Mouse (Mus musculus) heart, adult 11 months (tissue): Measurements from ENCODE around the gene Paxip1.

Experiments used
- DNase-seq: peaks from one replicate; pipeline ENCODE4 v3.0.0; 2022

Gene Paxip1

GRCm38 (mm10) chr5:27791303-27792172 is at the start of gene Paxip1:
Gene Paxip1, minus strand, starts transcription at chr5:27791691.
- peak; percentile 100 for DNase-seq

DNA sequence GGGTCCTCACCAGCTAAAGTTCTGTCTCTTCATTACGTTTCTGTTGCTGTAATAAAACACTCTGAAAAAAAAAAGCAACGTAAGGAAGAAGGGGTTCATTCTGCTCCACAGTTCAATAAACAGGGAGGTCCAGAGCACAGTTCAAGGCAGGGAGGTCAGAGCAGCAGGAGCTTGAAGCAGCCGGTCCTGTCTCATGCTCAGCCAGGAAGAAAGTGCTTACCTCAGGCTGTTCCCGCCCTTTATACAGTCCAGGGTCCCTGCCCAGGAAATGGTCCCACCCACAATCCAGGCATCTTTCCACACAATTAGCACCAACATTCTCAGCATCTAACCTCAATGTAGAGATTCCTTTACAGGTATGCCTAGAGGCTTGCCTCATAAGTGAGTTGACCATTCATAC is 46.6 kb upstream of the Paxip1 start:
- DNase-seq, result peak; percentile 55

DNA sequence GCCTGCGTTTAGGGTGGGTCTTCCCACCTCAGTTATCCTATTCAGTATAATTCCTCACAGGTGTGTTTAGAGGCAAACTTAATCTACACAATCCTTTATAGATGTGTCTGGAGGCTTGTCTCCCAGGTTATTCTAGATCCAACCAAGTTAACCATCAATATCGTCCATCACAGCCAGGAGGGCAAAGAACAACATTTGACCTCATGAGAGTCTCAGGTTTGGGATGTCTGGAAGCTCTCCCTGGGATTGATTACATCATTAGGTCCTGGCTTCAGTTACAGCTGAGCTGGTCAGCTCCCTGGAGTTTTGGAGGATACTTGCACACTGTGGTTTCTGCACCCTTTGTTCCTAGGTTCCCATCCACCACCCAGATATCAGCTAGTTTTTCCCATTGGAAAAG is 43.6 kb upstream of the Paxip1 start:
- peak; percentile 1 for DNase-seq

DNA sequence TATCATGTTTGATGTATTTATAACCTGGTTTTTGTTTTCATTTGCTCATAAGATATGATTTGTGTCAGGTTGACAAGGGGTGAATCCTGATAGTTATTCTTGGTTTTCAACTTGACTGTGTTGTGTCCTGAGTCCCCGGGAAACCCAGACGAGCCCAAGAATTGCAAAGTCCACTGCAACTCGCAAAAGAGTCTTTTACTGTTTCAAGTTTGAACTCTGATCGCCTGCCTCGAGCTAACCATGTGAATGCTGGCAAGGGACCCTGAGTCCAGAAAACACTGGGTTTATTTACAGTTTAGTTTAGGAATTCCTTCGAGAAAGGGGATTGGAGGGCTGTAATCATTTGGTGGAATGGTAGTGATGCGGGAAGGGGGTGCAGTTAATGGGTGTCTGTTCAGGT is 36.5 kb upstream of the Paxip1 start:
- no peak for DNase-seq

DNA sequence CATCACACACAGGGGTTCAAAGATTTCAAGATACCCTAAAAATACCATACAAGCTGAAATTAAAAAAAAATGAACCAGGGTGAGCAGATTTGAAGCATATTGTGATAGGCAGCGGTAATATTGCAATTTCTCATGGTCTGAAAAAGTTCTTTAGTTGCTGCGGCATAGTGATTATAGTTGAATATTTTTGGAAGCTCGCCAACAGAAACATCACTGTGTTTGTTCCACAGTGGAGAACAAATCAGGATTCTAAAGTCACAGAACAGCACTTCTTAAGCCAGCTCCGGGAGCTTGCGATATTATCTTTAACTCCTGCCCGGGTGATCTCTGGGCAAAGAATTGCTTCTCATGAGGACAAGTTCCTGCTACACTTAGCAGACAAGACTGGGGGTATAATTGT is 29.7 kb upstream of the Paxip1 start:
- DNase-seq, result no peak

GRCm38 (mm10) chr5:27818840-27819672 is 27.6 kb upstream of the Paxip1 start:
- DNase-seq, result peak; percentile 43

DNA sequence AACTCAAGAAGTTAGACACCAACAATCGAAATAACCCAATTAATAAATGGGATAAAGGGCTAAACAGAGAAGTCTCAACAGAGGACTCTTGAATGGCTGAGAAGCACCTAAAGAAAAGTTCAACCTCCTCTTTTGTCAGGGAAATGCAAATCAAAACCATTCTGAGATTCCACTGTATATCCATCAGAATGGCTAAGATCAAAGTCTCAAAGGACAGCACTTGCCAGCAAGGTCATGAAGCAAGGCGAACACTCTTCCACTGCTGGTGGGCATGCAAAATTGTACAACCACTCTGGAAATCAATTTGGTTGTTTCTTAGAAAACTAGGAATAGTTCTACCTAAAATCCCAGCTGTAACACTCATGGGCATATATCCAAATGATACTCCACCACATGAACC is 22.8 kb upstream of the Paxip1 start:
- no peak for DNase-seq

GRCm38 (mm10) chr5:27793923-27794322 is 2.4 kb upstream of the Paxip1 start:
- DNase-seq, result peak; percentile 95

- DNase-seq, result peak; percentile 70
These were observed 1.2 kb upstream of the Paxip1 start for GRCm38 (mm10) chr5:27792531-27793205.

GRCm38 (mm10) chr5:27792173-27792470 is 631 bp upstream of the Paxip1 start:
- DNase-seq, result no peak

DNA sequence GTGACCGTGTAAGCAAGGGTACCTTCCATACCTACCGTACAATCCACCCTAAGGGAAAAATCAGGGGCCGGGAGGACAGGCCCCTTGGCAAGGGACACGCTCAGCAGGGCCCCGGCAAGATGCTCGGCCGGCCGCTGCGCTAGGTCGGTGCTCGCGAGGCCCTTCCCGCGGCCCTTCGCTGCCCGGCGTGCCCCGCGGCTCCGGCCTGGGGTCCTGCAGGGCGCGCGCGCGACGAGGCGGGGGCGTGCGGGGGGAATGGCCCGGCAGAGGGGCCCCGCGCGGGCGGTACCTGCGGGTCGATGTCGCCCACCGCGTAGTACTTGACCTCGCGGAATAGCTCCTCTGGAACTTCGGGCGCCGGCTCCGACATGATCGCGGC is 592 bp downstream of the Paxip1 start:
- peak; percentile 99 for DNase-seq

GRCm38 (mm10) chr5:27790086-27790909 is 1.2 kb downstream of the Paxip1 start:
- DNase-seq, result peak; percentile 88

DNA sequence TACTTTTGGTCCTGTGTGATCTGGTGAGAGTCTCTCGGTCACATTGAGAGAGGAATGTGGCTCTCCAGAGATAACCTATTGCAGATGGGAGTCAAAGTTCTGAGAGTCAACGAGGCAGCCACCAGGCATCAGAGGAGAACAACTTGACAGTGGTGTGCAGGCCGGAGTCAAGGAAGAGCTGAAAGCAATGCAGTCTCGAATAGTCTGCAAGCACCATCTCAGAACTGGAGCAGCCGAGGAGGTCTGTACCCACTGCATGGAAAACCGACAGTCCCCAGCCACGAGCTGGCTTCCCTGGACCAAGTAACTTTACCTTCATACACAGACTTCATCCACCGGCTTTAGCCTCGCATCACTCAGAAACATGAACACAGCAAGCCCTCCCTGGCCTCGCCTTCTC is 1.9 kb downstream of the Paxip1 start:
- DNase-seq, result peak; percentile 71

GRCm38 (mm10) chr5:27783381-27783780 is 8.1 kb downstream of the Paxip1 start:
- DNase-seq, result peak; percentile 54

GRCm38 (mm10) chr5:27767948-27768347 is 23.5 kb downstream of the Paxip1 start:
- DNase-seq, result no peak

DNA sequence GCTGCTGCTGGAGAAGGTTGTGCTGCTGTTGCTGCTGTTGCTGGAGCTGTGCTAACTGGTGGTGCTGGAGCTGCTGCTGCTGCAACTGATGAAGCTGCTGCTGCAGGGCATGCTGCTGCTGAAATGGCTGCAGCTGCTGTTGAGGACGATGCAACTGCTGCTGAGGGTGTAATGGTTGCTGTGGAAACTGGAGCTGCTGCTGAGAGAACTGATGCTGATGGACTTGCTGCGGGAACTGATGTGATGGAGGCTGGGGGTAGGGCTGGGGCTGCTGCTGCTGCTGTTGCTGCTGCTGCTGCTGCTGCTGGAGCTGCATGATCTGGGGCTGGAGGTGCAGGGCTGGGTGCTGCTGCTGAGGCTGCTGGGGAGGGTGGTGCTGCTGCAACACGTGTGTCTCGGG is 25.7 kb downstream of the Paxip1 start:
- no peak for DNase-seq

DNA sequence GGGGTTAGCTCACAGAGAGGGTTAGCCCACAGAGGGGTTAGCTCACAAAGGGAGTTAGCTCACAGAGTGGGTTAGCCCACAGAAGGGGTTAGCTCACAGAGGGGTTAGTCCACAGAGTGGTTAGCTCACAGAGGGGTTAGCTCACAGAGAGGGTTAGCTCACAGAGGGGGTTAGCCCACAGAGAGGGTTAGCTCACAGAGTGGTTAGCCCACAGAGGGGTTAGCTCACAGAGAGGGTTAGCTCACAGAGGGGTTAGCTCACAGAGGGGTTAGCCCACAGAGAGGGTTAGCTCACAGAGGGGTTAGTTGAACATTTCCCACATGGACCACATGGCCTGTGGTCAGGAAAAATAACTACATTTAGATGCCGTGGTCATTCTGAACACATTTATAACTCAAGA is 46.5 kb downstream of the Paxip1 start:
- no peak for DNase-seq

GRCm38 (mm10) chr5:27739216-27739615 is 52.3 kb downstream of the Paxip1 start:
- DNase-seq, result no peak

DNA sequence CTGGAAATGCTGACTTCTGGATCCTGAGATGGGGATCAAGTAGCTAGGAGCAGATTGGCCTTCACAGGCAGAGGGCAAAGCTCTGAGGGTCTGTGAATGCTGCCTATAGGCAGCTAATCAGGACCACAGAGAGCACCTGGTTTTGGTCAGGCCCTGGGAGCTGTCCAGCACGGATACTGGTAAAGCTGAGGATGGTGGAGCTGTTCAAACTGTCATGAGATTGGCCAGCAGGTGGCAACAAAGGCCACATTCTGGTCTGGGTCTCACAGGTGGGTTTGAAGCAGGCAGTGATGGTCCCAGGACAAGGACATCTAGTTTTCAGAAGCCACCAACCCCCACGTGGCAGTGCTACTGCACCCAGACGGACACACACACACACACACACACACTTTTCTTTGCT is 54.3 kb downstream of the Paxip1 start:
- no peak for DNase-seq

- no peak for DNase-seq
These were observed 59.1 kb downstream of the Paxip1 start for GRCm38 (mm10) chr5:27732288-27732868.

GRCm38 (mm10) chr5:27731392-27731791 is 60.1 kb downstream of the Paxip1 start:
- DNase-seq, result no peak

- no peak for DNase-seq
These were observed 60.8 kb downstream of the Paxip1 start for GRCm38 (mm10) chr5:27730666-27731065.
